Mouse (Mus musculus): ENCODE measurements at regions not wholly inside any gene's neighbourhood (a gene's known extent, or its start where the extent isn't known, plus 50 kb on each side); places are given as distances from the start of the nearest gene placed in this dataset.

GRCm38 (mm10) chr12:109662179-109662578, 62.0 kb upstream of the Rtl1 start:
- no peak for DNase-seq (ENCODE audit: low spot score in 2 of 2)

DNA sequence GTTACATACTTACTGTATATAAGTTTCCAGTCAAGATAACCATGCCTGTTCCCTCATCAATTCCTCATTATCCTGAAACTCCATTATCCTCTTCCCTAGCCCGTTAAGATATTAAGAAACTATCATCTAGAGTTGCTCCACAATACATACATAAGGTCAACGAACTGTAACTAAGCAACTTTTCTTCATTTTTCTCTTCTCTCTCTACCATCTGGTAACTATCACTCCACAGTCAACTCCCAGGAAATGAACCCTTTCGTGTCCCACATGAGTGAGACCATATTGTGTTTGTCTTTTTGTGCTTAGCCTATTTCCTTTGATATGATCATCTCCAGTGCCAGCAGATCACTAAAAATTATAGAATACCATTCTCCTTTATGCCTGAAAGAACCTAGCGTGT, 74.6 kb upstream of the Rtl1 start:
- DNase-seq (ENCODE audit: low spot score in 2 of 2): no peak

GRCm38 (mm10) chr12:109694046-109694445, 93.9 kb upstream of the Rtl1 start:
- peak in 1 of 2 experiments; percentile 8 for DNase-seq (ENCODE audit: low spot score in 2 of 2)

DNA sequence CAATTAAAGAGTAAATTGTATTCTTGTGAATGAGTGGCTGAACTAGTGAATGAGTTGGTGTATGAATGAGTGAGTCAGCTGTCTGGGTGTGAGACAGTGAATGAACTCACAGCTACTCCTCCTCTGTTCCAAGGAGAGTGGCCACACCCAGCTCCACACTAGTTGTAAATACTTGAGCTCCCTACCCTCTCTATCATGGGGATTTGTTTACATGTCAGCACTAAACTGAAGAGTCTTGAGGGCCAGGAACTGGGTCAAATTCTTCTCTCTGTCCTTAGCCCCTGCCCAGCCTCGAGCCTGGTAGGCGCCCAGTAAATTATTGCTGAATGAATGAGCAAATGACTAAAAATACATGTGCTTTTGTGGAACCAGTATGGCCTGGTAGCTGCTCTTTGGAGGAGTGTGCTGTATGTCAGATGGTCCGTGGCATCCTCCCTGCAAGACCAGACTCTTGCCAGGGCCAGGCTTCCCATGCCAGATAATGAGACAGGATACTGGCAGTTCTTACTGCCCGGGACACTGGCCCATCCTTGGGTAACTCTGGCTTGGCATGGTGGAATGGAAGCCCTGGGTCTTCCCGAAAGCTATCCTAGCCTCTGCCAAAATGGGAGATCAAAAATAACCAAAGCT, 94.8 kb upstream of the Rtl1 start:
- DNase-seq (ENCODE audit: low spot score in 2 of 2): peak; percentile 37 to 58

GRCm38 (mm10) chr12:109706820-109707219, 106.7 kb upstream of the Rtl1 start:
- peak in 1 of 2 experiments; percentile 1 for DNase-seq (ENCODE audit: low spot score in 2 of 2)

DNA sequence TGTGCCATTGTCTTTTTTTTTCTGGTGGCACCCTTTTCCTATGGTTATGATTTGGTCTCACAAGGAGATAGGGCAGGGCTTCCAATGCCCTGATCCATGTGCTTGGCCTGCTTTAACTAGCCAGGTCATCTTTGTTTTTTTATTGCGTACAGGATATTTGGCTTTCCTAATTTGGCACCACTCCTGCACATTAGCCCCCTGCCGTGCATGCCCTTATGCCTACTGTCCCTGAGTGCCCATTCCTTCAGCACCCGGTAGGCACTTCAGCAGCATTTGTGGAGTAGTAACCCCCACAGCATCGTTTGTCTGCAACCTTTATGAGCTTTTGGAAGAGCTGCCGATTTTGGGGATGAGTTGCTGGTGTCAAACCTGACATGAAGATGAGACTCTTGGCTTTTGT, 109.5 kb upstream of the Rtl1 start:
- peak in 1 of 2 experiments; percentile 1 for DNase-seq (ENCODE audit: low spot score in 2 of 2)

GRCm38 (mm10) chr12:109711392-109711791, 111.3 kb upstream of the Rtl1 start:
- DNase-seq (ENCODE audit: low spot score in 2 of 2): no peak

GRCm38 (mm10) chr12:109711946-109712345, 111.8 kb upstream of the Rtl1 start:
- no peak for DNase-seq (ENCODE audit: low spot score in 2 of 2)

DNA sequence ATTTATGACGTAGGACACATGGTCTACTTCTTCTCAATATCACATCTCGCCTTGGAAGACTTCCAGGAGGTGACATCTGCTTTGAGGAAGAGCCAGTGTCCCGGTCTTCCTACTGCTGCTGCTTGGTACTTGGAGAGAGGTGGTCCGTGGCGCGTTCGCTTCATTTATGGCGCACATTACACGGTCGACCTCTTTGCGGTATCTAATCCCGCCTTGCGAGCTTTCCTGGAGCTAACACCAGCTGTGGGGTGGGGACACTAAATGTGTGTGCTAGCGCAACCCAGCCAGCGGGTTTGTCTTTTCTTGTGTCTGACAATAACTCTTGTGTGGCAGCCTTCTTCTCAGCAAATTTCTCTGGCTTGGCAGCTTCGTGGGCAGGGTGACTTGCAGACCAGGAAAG, 112.3 kb upstream of the Rtl1 start:
- no peak for DNase-seq (ENCODE audit: low spot score in 2 of 2)

- no peak for DNase-seq (ENCODE audit: low spot score in 2 of 2)
Observed at GRCm38 (mm10) chr12:109713041-109713440, 112.9 kb upstream of the Rtl1 start.

DNA sequence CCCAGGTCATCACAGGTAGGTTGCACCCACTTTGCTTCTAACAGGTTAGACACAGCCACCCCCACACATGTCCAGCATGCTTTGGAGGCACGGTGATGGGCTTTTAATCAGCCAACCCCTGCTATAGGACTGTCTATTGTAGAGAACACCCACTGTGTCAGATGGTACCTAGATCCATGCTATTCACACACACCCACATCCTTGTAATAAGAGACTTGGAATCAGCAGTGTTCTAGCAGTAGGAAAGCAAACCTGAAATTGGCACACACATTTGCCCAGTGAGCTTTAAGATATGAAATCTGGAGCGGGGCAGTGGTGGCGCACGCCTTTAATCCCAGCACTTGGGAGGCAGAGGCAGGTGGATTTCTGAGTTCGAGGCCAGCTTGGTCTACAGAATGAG, 113.9 kb upstream of the Rtl1 start:
- no peak for DNase-seq (ENCODE audit: low spot score in 2 of 2)

DNA sequence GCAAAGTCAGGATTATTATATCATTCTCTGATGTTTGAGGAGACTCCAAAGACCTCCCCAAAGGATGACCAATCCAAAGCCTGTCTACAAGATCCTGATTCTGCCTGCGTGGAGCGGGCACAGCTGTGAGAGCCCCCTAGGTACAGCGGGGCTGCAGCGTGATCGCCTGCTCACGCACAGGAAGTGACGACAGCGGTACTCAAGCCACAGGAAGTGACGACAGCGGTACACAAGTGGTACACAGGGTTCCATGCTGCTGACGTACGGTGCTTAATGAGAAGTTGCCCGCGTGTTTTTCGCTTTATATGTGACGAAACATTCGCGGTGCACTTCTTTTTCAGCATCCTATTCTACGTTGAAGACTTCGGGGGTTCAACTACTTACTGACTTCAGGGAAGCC, 116.9 kb upstream of the Rtl1 start:
- DNase-seq (ENCODE audit: low spot score in 2 of 2): no peak

DNA sequence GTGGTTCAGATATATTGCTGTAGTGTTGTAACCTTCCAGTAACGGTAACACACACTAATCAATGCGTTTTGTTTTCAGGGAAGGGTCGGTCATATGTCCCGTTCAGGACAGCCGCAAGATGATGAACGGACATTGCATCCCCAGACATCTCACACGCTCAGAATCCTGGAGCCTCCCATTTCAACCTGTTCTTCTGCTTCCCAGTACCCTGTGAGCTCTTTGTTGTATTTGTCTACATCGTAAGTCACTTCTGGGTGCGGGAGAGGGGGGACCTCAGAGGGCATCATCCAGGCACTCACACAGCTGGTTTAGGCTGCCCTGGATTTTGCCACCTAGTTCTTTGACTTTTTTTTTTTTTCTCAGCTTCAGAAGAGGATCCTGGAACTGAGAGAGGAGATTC, 117.9 kb upstream of the Rtl1 start:
- no peak for DNase-seq (ENCODE audit: low spot score in 2 of 2)

DNA sequence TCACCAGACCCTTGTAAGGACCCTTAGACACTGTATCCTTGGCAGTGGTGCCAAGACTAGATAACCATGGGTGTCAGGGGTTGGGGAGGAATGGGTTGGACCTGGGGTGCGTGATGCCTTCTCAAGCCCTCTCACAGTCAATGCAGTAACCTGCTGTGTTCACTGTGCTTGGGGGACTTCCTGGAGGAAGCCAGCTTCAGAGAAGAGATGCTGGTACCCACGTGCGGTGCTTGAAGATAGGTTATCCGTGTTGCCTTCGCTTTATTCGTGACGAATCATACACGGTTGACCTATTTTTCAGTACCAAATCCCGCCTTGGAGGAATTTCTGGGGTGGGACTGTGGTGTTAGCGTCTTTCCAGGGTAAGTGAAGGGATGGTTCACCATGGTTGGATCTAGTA, 138.1 kb upstream of the Rtl1 start:
- no peak for DNase-seq (ENCODE audit: low spot score in 2 of 2)

- no peak for DNase-seq (ENCODE audit: low spot score in 2 of 2)
Observed at GRCm38 (mm10) chr12:109738911-109739310, 138.8 kb upstream of the Rtl1 start.

DNA sequence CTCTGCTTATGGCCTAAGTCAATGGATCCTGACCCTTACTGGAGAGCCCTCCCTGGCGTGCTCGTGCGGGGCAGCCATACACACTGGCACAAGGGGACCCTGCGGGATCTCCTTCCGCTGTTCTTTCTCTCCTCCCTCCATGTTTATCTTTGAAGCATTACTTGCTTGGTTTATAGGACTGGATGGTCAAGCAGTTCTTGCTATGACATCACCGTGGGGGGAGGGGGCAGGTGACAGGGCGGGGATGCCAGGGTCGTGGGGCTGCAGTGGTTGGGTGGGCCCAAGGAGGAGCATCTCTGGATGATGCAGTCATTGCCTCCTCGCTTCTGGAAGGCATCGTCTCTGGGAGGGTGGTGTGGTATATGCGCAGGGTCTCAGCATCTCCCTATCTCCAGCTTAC, 142.4 kb upstream of the Rtl1 start:
- no peak for DNase-seq (ENCODE audit: low spot score in 2 of 2)

DNA sequence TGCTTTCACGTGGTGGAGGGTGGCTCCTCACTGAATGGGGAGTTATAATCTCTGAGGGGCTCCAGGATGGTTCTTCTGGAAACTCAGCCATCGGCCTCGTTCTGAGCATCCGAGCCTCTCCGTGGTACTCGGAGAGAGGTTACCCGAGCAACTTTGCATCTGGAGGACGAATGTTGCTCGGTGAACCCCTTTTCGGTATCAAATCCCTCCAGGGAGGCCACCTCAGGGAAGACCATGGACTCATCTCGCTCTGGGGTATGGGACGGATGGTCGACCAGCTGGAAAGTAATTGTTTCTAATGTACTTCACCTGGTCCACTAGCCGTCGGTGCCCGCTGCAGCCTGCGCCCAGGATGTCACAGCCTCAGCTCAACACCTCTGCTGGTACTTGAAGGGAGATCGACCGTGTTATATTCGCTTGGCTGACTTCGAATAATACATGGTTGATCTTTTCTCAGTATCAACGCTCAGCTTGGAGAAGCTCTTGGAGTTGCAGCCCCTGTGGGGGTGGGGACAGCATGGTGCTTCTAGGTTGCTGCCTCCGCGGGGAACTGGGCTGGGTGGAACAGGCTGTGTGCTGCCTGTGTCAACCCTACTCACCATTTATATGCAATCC, 143.0 kb upstream of the Rtl1 start:
- no peak for DNase-seq (ENCODE audit: low spot score in 2 of 2)

DNA sequence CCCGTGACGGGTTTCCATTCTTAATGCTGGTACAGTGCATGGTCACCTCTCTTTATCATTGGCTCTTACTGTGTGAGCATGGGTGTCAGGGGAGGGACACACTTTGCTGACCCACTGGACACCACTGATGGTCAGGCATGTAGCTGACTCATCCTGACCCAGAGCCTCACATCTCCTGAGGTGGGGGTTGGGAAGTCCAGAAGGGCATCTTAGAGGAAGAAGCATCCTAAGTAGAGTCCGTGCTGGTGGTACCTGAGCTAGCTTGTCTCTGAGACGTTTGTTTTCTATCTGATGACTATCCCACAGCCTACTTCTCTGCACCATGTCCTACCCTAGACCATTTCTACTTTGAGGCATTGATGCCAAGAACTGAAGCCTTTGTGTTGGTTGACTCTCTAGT, 144.1 kb upstream of the Rtl1 start:
- DNase-seq (ENCODE audit: low spot score in 2 of 2): peak; percentile 2 to 8

DNA sequence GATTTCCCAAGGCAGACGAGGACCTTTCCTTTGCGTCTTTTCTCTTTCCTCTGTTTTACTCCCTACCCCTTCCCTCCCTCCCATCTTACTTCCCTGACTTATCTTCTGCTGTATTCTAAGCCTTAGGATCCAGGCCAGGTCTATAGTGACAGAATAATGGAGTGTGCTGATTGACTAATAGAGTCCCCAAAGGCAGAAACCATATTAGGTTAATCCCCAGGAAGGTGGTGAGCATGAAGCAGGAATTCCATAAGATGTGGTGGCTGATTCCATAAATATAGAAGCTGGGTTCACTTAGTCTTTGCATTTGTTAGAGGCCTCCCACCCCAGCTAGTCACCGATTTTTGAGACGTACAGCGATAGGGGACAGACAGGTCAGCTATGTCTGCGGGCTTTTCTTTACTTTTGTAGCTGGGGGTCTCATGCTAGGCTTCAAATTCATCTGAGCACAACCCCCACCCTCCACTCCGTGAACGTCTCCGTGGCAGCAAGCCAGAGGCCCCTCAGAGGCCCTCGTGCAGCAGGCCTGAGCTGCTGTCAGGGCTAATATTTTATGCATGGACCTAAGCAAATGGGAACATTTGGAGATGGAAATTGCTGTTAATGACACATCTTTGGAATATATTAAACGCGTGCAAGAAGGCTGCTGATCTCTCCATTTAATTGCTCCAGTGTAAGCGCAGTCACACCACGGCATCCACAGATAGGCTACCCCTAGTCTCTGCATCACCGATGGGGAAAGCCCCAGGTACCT, 145.8 kb upstream of the Rtl1 start:
- DNase-seq (ENCODE audit: low spot score in 2 of 2): peak; percentile 4 to 19

DNA sequence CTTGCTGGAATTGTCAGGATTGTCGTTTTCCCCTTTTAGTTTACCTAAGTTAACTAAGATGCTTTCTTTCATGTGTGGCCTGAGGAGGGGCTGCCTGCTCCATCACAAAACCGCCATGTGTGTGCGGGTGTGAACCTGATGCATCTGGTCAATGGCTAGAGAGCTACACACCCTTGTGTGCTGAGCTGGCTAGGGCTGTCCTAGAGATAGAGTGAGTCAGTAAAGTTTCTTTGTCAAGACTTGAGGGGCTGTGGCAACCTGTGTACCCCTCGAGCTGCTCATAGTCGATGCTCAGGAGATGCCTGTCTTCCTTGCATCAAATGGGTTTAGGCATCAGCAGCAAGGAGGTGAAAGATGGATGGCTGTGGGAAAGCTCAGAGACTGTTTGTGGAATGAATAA, 147.1 kb upstream of the Rtl1 start:
- peak in 1 of 2 experiments; percentile 9 for DNase-seq (ENCODE audit: low spot score in 2 of 2)

DNA sequence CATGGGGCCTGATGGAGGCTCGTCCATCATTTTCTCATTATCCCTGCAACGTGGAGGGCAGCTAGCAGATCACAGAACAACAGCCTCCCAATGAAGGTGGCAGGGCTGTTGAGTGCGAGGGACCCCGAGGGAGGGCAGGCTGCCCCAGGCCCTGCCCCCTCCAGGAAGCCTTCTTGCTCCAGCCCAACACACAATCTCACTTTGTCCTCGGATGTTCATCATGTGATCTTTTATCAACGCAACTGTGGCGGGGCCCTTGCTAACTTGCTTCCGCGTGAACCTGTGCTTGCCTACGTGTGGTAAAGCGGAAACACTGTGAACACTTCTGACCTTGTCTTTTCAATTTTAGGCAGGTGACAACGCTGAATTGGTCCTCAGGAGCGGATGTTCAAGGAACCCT, 147.6 kb upstream of the Rtl1 start:
- DNase-seq (ENCODE audit: low spot score in 2 of 2): peak in 1 of 2 experiments; percentile 6

DNA sequence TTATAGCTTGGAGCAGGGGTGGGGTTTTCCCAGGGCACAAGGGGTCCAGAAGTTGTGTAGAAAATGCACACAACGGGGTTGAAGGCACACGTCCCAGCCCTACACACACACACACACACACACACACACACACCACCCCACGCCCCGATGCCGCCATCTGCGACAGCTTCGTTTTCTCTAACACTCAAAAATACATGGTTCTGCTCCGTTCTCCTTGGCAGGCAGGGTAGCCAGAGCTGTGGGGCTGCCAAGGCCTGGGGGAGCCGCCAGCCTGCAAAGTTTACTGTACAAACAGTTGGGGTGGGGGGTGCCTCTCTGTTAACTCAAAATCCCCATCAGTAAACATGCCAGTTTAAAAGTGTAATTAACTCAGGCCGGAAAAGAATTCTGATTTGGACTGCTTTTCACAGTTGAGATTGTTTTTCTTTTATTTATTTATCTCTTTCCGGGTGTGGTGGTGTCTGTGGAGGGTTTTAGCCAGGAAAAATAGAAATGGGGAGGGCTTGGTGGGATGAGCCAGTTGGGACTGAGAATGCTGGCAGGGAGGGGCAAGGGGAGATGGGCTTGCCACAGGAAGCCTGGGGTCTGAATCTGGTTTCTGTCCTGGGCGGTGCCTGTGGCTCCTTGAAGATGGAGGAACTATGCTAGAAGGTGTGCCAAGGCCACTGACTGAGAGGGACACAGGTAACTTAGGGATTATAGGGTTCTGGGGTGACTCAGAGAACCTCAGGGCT, 148.4 kb upstream of the Rtl1 start:
- DNase-seq (ENCODE audit: low spot score in 2 of 2): peak; percentile 71 to 82

Measured in layer of hippocampus, postnatal 10 days (tissue).